Mouse (Mus musculus) forebrain, embryonic 12.5 days (tissue): ENCODE data around the gene Doxl2. TPM values are rescaled to one million over a fixed set of nuclear protein-coding genes. Genes with fewer than 3 reads are reported as not detected.
A peak's percentile ranks its signal among the peaks of the same experiment; 100 is the strongest.

Experiments used
- ATAC-seq: fragments of 200-750 bp; cut with Nextera tagmentation; 2 replicates; pipeline ENCODE4 v1.8.0; 2017; ENCODE audit warnings: moderate TSS enrichment; ENCODE audit not compliant: low FRiP score
- H3K27ac ChIP-seq: fragments of 300-500 bp; sonication (generic); 2 replicates; pipeline ENCODE4 v1.5.1; 2016; ENCODE audit warnings: mild to moderate bottlenecking
- H3K27me3 ChIP-seq: fragments of 300-500 bp; sonication (generic); 2 replicates; pipeline ENCODE4 v1.6.1; 2016; ENCODE audit warnings: mild to moderate bottlenecking
- H3K36me3 ChIP-seq: fragments of 300-500 bp; sonication (generic); replicated peaks from 2 replicates; pipeline ENCODE4 v1.6.1; 2016; ENCODE audit warnings: mild to moderate bottlenecking
- H3K4me1 ChIP-seq: fragments of 300-500 bp; sonication (generic); 2 replicates; pipeline ENCODE4 v1.6.1; 2016
- H3K4me2 ChIP-seq: fragments of 300-500 bp; sonication (generic); 2 replicates; pipeline ENCODE4 v1.6.1; 2016; ENCODE audit warnings: mild to moderate bottlenecking, moderate library complexity
- H3K4me3 ChIP-seq: fragments of 300-500 bp; sonication (generic); replicated peaks from 2 replicates; pipeline ENCODE4 v1.5.1; 2016; ENCODE audit warnings: mild to moderate bottlenecking
- H3K9ac ChIP-seq: fragments of 300-500 bp; sonication (generic); 2 replicates; pipeline ENCODE4 v1.6.1; 2016; ENCODE audit warnings: mild to moderate bottlenecking
- H3K9me3 ChIP-seq: fragments of 300-500 bp; sonication (generic); 2 replicates; pipeline ENCODE4 v1.6.1; 2016
- whole genome bisulfite sequencing: fragments of 180-500 bp; shearing (Covaris S2); methylation state at CpG from one replicate; pipeline ENCODE4 v1.1.7; 2016; 5-methylcytosine and 5-hydroxymethylcytosine counted together
- polyA plus RNA-seq: library from polyadenylated mRNA; unstranded; fragments of >200 nt; fragmentation: Nextera tagmentation; extraction: Ambion mirVana; gene quantifications from 2 replicates; pipeline ENCODE4 v1.2.1, GENCODE M21; 2016

The Doxl2 gene
- polyA plus RNA-seq, 1 experiment from 2014 or later: not detected

DNA sequence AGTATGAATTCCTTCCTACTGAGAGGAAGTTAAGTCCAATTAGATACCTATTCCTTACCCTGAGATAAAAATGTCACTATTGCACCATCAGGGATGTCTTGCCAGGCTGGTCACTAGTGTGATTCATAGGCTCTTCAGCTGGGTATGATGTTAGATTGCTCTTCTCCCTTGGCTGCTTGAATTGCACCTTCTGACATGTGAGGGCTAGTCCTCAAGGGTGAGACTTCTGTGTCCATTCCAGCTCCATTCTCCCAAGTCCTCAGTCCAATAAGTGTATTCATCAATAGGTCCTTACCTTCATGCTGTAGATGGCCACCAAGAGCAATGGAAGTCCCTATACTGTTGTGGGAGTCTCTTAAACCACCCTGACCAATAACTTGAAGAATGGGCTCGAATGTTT is 4.9 kb downstream of the Doxl2 start:
- ATAC-seq: no peak
- no peaks in the 10 kb centered on the region for H3K27me3 ChIP-seq
- H3K4me1 ChIP-seq: no peaks in the 10 kb centered on the region
- H3K9me3 ChIP-seq: no peaks in the 10 kb centered on the region
- H3K36me3 ChIP-seq: no peaks in the 10 kb centered on the region
- H3K4me3 ChIP-seq: no peak overlapping the region
- WGBS: 52% methylated on average over 1 of the region's 1 CpGs
- no peak overlapping the region for H3K27ac ChIP-seq
- no peak overlapping the region for H3K9ac ChIP-seq
- no peak overlapping the region for H3K4me2 ChIP-seq

- no peak for ATAC-seq
- 78% methylated on average over 3 of the region's 3 CpGs for WGBS
Observed at GRCm38 (mm10) chr6:48982305-48982704, 7.5 kb downstream of the Doxl2 start.

DNA sequence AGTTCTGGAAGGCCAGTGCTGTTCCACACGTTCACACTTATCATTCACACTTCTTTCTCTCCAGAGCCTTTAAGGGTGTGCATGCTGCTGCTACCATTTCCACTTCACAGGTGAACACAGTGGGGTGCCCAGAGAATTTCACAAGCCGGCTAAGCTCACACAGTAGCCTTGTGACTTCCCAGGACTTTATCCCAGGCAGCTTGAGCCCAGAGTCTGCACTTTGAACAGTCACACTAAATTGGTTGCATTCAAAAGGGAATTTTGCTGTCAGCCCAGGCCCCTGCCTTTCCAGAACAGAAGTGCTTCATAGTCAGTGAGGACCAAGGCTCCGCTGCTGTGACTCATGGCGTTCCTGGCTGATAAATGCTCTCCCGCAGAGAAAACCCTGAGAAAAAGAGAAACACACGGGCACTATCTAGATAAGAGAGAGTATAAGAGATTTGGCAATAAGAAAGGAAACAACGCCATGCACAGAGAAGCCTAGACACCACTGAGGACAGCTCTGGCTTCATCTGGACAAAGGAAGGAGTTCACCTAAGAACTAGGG is 11.8 kb downstream of the Doxl2 start, which contains the start of gene Svs1:
Gene Svs1 (plus strand): TSS at position 418 of the 547 bp plus-strand sequence.
- ATAC-seq: no peak
- no peak within 1 kb of the TSS for H3K9ac ChIP-seq
- no peaks in the 10 kb centered on the region for H3K9me3 ChIP-seq
- no peaks in the 10 kb centered on the region for H3K4me1 ChIP-seq
- WGBS: 68% methylated on average over 7 of the region's 7 CpGs
- H3K27ac ChIP-seq: no peak within 1 kb of the TSS
- H3K4me3 ChIP-seq: no peak within 1 kb of the TSS
- no peak within 1 kb of the TSS for H3K4me2 ChIP-seq
- H3K27me3 ChIP-seq: no peaks in the 10 kb centered on the region
- no peaks in the 10 kb centered on the region for H3K36me3 ChIP-seq

More at GRCm38 (mm10) chr6:48982305-48982704, 7.5 kb downstream of the Doxl2 start:
- no peaks in the 10 kb centered on the region for H3K4me1 ChIP-seq
- H3K4me3 ChIP-seq: no peak overlapping the region
- H3K9ac ChIP-seq: no peak overlapping the region
- H3K27ac ChIP-seq: no peak overlapping the region
- no peaks in the 10 kb centered on the region for H3K36me3 ChIP-seq
- no peaks in the 10 kb centered on the region for H3K9me3 ChIP-seq
- H3K4me2 ChIP-seq: no peak overlapping the region
- no peaks in the 10 kb centered on the region for H3K27me3 ChIP-seq

DNA sequence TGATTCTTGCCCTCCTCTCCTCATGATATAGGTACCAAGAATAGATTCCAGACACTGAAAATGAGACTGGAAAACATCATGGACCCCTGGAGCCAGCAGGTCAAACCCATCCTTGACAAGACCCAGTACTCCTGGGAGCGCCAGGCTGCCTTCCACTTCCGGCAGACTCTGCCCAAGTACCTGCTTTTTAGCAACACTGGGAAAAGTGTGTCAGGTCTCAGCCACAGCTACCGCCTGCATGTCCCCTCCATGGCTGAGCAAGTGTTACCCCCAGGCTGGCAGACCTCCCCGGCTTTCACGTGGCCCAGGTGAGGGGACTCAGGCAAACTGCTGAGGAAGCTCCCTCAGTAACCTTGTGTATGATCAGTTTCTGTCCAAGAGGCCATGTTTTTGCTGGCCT is 15.2 kb downstream of the Doxl2 start:
- ATAC-seq: no peak
- H3K4me1 ChIP-seq: no peaks in the 10 kb centered on the region
- H3K27me3 ChIP-seq: no peaks in the 10 kb centered on the region
- H3K9me3 ChIP-seq: no peaks in the 10 kb centered on the region
- H3K27ac ChIP-seq: no peak overlapping the region
- WGBS: 89% methylated on average over 5 of the region's 5 CpGs
- H3K9ac ChIP-seq: no peak overlapping the region
- H3K36me3 ChIP-seq: no peaks in the 10 kb centered on the region
- H3K4me2 ChIP-seq: no peak overlapping the region
- H3K4me3 ChIP-seq: no peak overlapping the region

DNA sequence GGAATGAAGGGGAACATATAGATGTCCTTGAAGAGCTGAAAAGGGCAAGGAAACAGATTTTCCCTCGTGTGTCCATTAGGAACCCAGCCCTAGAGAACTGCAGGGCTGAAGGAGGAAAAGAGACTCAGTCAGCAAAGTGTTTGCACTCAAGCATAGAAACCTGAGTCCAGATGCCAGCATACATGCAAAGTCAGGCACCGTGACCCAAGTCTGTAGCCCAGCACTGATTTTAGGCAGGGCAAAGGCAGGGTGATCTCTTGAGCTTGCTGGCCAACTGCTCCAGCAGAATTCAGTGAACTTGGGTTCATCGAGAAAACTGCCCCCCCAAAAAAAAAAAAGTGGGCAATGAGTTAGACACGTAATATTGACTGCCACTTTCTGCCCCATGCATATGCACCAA is 17.2 kb downstream of the Doxl2 start:
- 76% methylated on average over 4 of the region's 4 CpGs for WGBS
- H3K4me1 ChIP-seq: no peaks in the 10 kb centered on the region
- H3K4me2 ChIP-seq: no peak overlapping the region
- H3K9me3 ChIP-seq: no peaks in the 10 kb centered on the region
- no peak overlapping the region for H3K27ac ChIP-seq
- no peak overlapping the region for H3K9ac ChIP-seq
- H3K27me3 ChIP-seq: no peaks in the 10 kb centered on the region
- no peak for ATAC-seq
- no peaks in the 10 kb centered on the region for H3K36me3 ChIP-seq
- H3K4me3 ChIP-seq: no peak overlapping the region

DNA sequence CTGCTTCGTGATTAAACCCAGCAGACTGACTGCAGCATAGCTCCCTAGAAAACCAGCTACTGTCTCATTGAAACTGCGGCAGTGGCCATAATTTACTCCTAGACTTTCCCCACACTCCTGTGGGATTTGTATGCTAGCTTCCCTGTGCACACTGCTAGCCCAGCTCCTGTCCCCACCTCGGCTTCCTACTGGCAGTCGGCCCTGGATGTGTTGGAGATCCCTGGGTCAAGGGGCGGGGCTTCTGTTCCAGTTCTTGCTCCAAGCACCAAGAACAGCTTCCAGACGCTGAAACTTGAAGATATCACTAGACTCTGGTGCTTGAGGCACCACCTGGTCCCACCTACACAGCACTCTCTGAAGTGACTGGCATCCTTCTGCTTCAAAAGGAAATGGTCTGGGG is 23.4 kb downstream of the Doxl2 start:
- Histone ChIP-seq H3K4me1 (no peaks in the 10 kb centered on the region), H3K27ac (no peak overlapping the region), H3K4me2 (no peak overlapping the region), H3K27me3 (no peaks in the 10 kb centered on the region), H3K9ac (no peak overlapping the region), H3K9me3 (no peaks in the 10 kb centered on the region), H3K4me3 (no peak overlapping the region), H3K36me3 (no peaks in the 10 kb centered on the region)
- WGBS: 82% methylated on average over 6 of the region's 6 CpGs
- ATAC-seq: no peak

- no peaks in the 10 kb centered on the region for H3K27me3 ChIP-seq
- 85% methylated on average over 4 of the region's 4 CpGs for WGBS
- no peaks in the 10 kb centered on the region for H3K9me3 ChIP-seq
- no peak overlapping the region for H3K27ac ChIP-seq
- no peak overlapping the region for H3K4me2 ChIP-seq
- H3K4me3 ChIP-seq: no peak overlapping the region
- H3K36me3 ChIP-seq: no peaks in the 10 kb centered on the region
- no peak for ATAC-seq
- no peaks in the 10 kb centered on the region for H3K4me1 ChIP-seq
- H3K9ac ChIP-seq: no peak overlapping the region
Observed at GRCm38 (mm10) chr6:48998796-48999195, 24.0 kb downstream of the Doxl2 start.

DNA sequence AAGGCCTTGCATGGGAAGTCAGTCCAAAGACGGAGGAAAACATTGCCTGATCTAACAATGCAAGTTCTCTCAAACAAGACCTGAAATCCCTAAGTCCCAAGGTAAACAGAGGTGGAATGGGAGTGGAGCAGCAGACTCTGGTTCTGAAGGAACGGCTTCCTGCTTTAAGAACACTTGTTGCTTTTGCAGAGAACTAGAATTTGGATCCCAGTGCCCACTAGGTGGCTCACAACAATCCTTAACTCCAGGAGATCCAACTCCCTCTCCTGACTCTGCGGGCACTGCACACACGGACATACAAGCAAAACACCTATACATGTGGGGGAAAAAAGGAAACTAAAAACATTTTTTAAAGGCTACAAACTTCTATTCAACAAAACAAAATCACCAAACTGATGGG is 28.6 kb downstream of the Doxl2 start:
- Histone ChIP-seq H3K36me3 (no peaks in the 10 kb centered on the region), H3K4me3 (no peak overlapping the region), H3K27ac (no peak overlapping the region), H3K27me3 (no peaks in the 10 kb centered on the region), H3K9ac (no peak overlapping the region), H3K4me2 (no peak overlapping the region), H3K9me3 (no peaks in the 10 kb centered on the region), H3K4me1 (peaks cover 4% of the 10 kb centered on the region)
- ATAC-seq: no peak
- 50% methylated on average over 4 of the region's 4 CpGs for WGBS

DNA sequence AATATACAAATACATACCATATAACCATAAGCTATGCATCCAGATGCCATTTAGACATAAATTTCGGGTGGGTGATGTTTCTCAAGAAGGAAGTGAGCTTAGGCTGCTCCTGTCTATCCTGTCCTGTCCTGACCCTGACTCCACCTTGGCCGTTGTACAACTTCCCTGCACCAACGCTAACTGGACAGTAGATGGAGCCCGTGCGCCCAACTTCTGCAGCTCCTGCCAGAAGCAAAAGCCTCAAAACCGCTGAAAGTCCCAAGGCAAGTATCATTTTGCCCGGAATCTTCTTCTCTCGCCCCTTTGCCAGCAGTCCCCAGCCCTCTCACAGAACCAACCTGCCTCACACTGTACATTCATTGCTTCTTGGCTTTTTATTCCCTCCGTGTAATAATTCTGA is 33.2 kb downstream of the Doxl2 start:
- no peak overlapping the region for H3K27ac ChIP-seq
- peak overlapping the region; percentile 46 for H3K4me2 ChIP-seq
- H3K9me3 ChIP-seq: no peaks in the 10 kb centered on the region
- H3K4me1 ChIP-seq: peaks cover 12% of the 10 kb centered on the region
- no peak overlapping the region for H3K9ac ChIP-seq
- no peaks in the 10 kb centered on the region for H3K27me3 ChIP-seq
- H3K36me3 ChIP-seq: no peaks in the 10 kb centered on the region
- ATAC-seq: no peak
- H3K4me3 ChIP-seq: peak overlapping the region; percentile 26
- 1% methylated on average over 9 of the region's 9 CpGs for WGBS

GRCm38 (mm10) chr6:49008420-49009160 is 33.8 kb downstream of the Doxl2 start:
- Histone ChIP-seq H3K9ac (no peak overlapping the region), H3K27ac (peak overlapping the region; percentile 42), H3K4me2 (peak overlapping the region; percentile 46), H3K9me3 (no peaks in the 10 kb centered on the region), H3K4me1 (peaks cover 12% of the 10 kb centered on the region), H3K27me3 (no peaks in the 10 kb centered on the region), H3K36me3 (no peaks in the 10 kb centered on the region), H3K4me3 (peak overlapping the region; percentile 26)
- ATAC-seq: no peak; the same call in 1 of the 2 replicates
- 23% methylated on average over 13 of the region's 13 CpGs for WGBS

DNA sequence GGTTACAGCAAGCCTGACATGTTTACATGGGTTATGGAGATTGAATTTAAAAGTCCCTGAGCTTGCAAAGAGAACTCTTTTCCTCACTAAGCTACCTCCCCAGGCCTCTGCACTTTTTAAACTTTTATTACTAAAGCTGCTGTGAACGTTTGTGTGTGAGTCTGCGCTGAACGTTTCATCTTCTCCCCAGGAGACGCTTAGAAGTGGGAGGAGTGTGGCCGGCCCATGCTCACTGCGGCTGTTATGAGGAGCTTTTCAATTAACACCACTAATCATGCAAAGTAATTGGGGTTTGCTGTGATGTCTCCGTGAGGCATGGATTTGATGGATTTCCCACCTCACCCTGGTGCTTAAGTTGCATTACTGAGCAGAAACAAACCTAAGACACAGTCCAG is 34.4 kb downstream of the Doxl2 start:
- Histone ChIP-seq H3K27ac (peak overlapping the region; percentile 42; the same call in 1 of the 2 replicates), H3K36me3 (no peaks in the 10 kb centered on the region), H3K4me2 (peak overlapping the region; percentile 46), H3K27me3 (no peaks in the 10 kb centered on the region), H3K4me3 (no peak overlapping the region), H3K9me3 (no peaks in the 10 kb centered on the region), H3K4me1 (peaks cover 12% of the 10 kb centered on the region), H3K9ac (no peak overlapping the region)
- no peak; the same call in 1 of the 2 replicates for ATAC-seq
- 28% methylated on average over 7 of the region's 7 CpGs for WGBS

DNA sequence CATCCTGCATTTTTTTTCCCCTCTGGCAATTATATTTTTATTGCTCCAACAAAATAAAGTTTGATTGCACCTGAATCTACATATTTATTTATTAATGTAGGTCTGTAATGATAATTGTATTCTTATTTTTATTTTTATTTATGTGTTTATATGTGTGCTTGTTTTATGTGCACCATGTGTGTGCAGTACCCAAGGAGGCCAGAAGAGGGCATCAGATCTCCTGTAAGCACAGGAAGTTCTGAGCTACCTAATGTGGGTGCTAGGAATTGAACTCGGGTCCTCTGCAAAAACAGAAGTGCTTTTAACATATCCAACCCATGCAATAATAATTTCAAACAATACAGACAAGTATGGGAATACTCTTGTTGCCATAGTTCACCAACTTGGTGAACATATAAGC is 34.9 kb downstream of the Doxl2 start:
- no peak overlapping the region for H3K9ac ChIP-seq
- H3K4me1 ChIP-seq: peaks cover 12% of the 10 kb centered on the region
- H3K27ac ChIP-seq: no peak overlapping the region
- no peaks in the 10 kb centered on the region for H3K27me3 ChIP-seq
- no peak for ATAC-seq
- H3K4me2 ChIP-seq: no peak overlapping the region
- H3K36me3 ChIP-seq: no peaks in the 10 kb centered on the region
- no peak overlapping the region for H3K4me3 ChIP-seq
- WGBS: 84% methylated on average over 1 of the region's 1 CpGs
- no peaks in the 10 kb centered on the region for H3K9me3 ChIP-seq

DNA sequence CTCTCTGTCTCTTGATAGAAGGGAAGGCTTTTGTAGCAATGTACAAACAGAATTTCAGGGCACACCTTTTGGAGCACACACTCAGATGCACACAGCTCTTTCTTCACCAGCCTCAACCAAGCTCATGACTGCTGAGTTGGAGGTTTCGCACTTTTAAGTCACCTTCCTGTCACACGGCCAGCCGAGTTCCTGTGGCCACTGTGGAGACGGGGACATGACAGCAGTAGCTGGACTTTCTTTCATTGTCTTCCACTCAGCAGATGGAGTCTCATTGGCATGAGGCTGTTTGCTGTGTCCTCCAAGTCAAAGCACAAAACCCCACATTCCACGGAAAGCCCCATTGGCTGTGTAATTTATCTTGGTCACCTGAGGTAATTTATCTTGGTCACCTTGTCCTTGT is 36.4 kb downstream of the Doxl2 start:
- H3K4me3 ChIP-seq: no peak overlapping the region
- ATAC-seq: no peak
- 89% methylated on average over 5 of the region's 5 CpGs for WGBS

More for the DNA sequence above, 36.4 kb downstream of the Doxl2 start:
- Histone ChIP-seq H3K27me3 (no peaks in the 10 kb centered on the region), H3K36me3 (no peaks in the 10 kb centered on the region), H3K9ac (no peak overlapping the region), H3K27ac (no peak overlapping the region), H3K9me3 (no peaks in the 10 kb centered on the region), H3K4me1 (peaks cover 12% of the 10 kb centered on the region), H3K4me2 (no peak overlapping the region)
